Mouse (Mus musculus) myocyte (in vitro differentiated cells): ENCODE measurements around the gene Sipa1.

Source experiments
- MYOG ChIP-seq, 3 experiments: IDR thresholded peaks; one replicate each; pipeline ENCODE4 v1.6.1; 2011; ENCODE audit warnings: control low read depth in 2 of 3, low read depth in 2 of 3, mild to moderate bottlenecking in 2 of 3; ENCODE audit not compliant: insufficient read length in 2 of 3, control insufficient read depth in 1 of 3, insufficient read depth in 1 of 3
- POLR2A ChIP-seq: IDR thresholded peaks from one replicate; pipeline ENCODE4 v1.6.1; 2011; ENCODE audit warnings: low read depth, mild to moderate bottlenecking, control low read depth, moderate library complexity; ENCODE audit not compliant: insufficient read length
- USF1 ChIP-seq: IDR thresholded peaks from one replicate; pipeline ENCODE4 v1.6.1; 2011; ENCODE audit warnings: low read depth, mild to moderate bottlenecking, control low read depth, moderate library complexity

- TF ChIP-seq USF1 (no peak), POLR2A (no peak), MYOG (IDR thresholded peaks at IDR 0.05; ENCODE audit: control insufficient read depth in 1 of 3, insufficient read depth in 1 of 3, insufficient read length in 2 of 3, low read depth in 2 of 3) (no peak)
These were observed 38.2 kb downstream of the Sipa1 start for GRCm38 (mm10) chr19:5625311-5625710.
